Mouse (Mus musculus) intestine, postnatal 0 days (tissue): ENCODE measurements around the gene Mettl7a1. TPM values are rescaled to one million over a fixed set of nuclear protein-coding genes. Genes with fewer than 3 reads are reported as not detected.
"Not testable (repeated sequence)": the region's sequence is repeated elsewhere in the genome, so short reads cannot be mapped to it uniquely, and the experiment has no call there.

Experiments
- ATAC-seq: fragments of 200-750 bp; cut with Nextera tagmentation; 2 replicates; pipeline ENCODE4 v1.8.0; 2017; ENCODE audit warnings: mild to moderate bottlenecking, moderate TSS enrichment, moderate library complexity
- H3K27ac ChIP-seq: fragments of 300-500 bp; sonication (generic); 2 replicates; pipeline ENCODE4 v1.5.1; 2014; ENCODE audit warnings: mild to moderate bottlenecking, low read depth, low read length, moderate library complexity
- H3K27me3 ChIP-seq: fragments of 300-500 bp; sonication (generic); replicated peaks from 2 replicates; pipeline ENCODE4 v1.6.1; 2014; ENCODE audit warnings: low read length, mixed read lengths; ENCODE audit not compliant: control insufficient read depth, insufficient read depth
- H3K36me3 ChIP-seq: fragments of 300-500 bp; sonication (generic); 2 replicates; pipeline ENCODE4 v1.6.1; 2014; ENCODE audit warnings: mild to moderate bottlenecking, moderate library complexity; ENCODE audit not compliant: control insufficient read depth, insufficient read depth
- H3K4me1 ChIP-seq: fragments of 300-500 bp; sonication (generic); replicated peaks from 2 replicates; pipeline ENCODE4 v1.6.1; 2014; ENCODE audit warnings: antibody characterized with exemption, low read length, mixed read lengths; ENCODE audit not compliant: control insufficient read depth, insufficient read depth
- H3K4me2 ChIP-seq: fragments of 300-500 bp; sonication (generic); replicated peaks from 2 replicates; pipeline ENCODE4 v1.6.1; 2014; ENCODE audit warnings: low read depth, mild to moderate bottlenecking, moderate library complexity
- H3K4me3 ChIP-seq: fragments of 300-500 bp; sonication (generic); 2 replicates; pipeline ENCODE4 v1.5.1; 2014; ENCODE audit warnings: low read depth, low read length
- H3K9ac ChIP-seq: fragments of 300-500 bp; sonication (generic); 2 replicates; pipeline ENCODE4 v1.6.1; 2014; ENCODE audit warnings: mild to moderate bottlenecking, low read depth, low read length
- H3K9me3 ChIP-seq: fragments of 300-500 bp; sonication (generic); 2 replicates; pipeline ENCODE4 v1.6.1; 2016; ENCODE audit warnings: mixed run types; ENCODE audit not compliant: control insufficient read depth
- CTCF ChIP-seq: sonication (generic); IDR thresholded peaks from 2 replicates; pipeline ENCODE4 v1.5.1; 2016; ENCODE audit warnings: low read depth, mild to moderate bottlenecking, control low read depth, antibody characterized with exemption, moderate library complexity
- WGBS: fragments of 180-500 bp; shearing (Covaris S2); extraction: QIAGEN DNeasy Blood & Tissue Kit; methylation state at CpG from one replicate; pipeline ENCODE4 v1.1.7; 2014; 5-methylcytosine and 5-hydroxymethylcytosine counted together
- polyA plus RNA-seq: library from polyadenylated mRNA; unstranded; fragments of >200 nt; fragmentation: Nextera tagmentation; extraction: Ambion mirVana; gene quantifications from 2 replicates; pipeline ENCODE4 v1.2.1, GENCODE M21; 2015

The Mettl7a1 gene
- polyA plus RNA-seq, 1 experiment from 2014 or later, result 6.8 TPM

- H3K9ac ChIP-seq, result no peak overlapping the region
- ATAC-seq, result no peak
- H3K27me3 ChIP-seq, result no peaks in the 10 kb centered on the region
- WGBS, result 37% methylated on average over 4 of the region's 4 CpGs
- H3K27ac ChIP-seq, result no peak overlapping the region
- no peaks in the 10 kb centered on the region for H3K9me3 ChIP-seq
- H3K4me3 ChIP-seq, result no peak overlapping the region
- H3K36me3 ChIP-seq, result peaks cover 19% of the 10 kb centered on the region
- H3K4me2 ChIP-seq, result no peak overlapping the region
- no peaks in the 10 kb centered on the region for H3K4me1 ChIP-seq
- TF ChIP-seq CTCF, result peak; percentile 67
Measured at GRCm38 (mm10) chr15:100263246-100263905, 40.6 kb upstream of the Mettl7a1 start.

DNA sequence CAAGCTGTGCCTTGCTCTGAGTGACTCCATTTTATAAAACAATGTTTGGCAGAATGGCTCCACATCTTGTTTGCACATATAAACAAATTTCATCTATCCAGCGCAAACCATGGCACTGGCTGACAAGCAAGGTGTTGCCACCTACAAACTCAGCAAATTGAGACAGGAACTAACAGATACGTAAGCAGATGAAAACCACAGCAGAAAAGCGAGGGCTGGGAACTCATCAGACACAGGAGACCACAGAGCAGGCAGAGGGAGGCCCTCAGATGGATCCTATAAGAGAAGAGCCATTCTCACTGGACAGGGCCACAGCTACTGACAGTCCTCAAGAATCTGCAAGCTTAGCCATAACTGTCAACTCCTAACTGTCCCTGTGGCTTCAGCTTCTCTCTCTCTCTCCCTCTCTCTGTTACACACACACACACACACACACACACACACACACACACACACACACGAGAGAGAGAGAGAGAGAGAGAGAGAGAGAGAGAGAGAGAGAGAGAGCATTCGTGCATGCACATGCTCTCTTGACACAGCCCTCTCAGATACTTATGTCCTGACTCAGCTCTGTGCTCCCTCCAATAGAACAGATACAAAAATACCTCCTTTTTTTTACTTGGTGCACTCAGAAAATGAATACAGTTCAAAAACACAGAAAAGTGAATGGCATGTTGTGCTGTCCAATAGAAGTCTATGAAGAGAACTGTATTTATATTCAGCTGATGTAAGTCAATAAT lies 38.2 kb upstream of the Mettl7a1 start:
- no peak for ATAC-seq
- Histone ChIP-seq H3K4me3 (no peak overlapping the region), H3K27me3 (no peaks in the 10 kb centered on the region), H3K27ac (no peak overlapping the region), H3K9me3 (no peaks in the 10 kb centered on the region), H3K4me2 (no peak overlapping the region), H3K4me1 (no peaks in the 10 kb centered on the region), H3K36me3 (peaks cover 8% of the 10 kb centered on the region; the same call in 1 of the 2 replicates), H3K9ac (no peak overlapping the region)
- TF ChIP-seq CTCF, result no peak
- 84% methylated on average over 5 of the region's 5 CpGs for WGBS

GRCm38 (mm10) chr15:100268916-100269315 lies 35.0 kb upstream of the Mettl7a1 start:
- H3K27me3 ChIP-seq, result no peaks in the 10 kb centered on the region
- no peak overlapping the region for H3K4me2 ChIP-seq
- no peaks in the 10 kb centered on the region for H3K36me3 ChIP-seq
- 74% methylated on average over 2 of the region's 2 CpGs for WGBS
- H3K9me3 ChIP-seq, result no peaks in the 10 kb centered on the region
- no peak for TF ChIP-seq CTCF
- H3K9ac ChIP-seq, result no peak overlapping the region
- no peak overlapping the region for H3K4me3 ChIP-seq
- H3K4me1 ChIP-seq, result no peaks in the 10 kb centered on the region
- ATAC-seq, result no peak
- no peak overlapping the region for H3K27ac ChIP-seq

- no peak for TF ChIP-seq CTCF
Measured at GRCm38 (mm10) chr15:100269776-100270175, 34.2 kb upstream of the Mettl7a1 start.

DNA sequence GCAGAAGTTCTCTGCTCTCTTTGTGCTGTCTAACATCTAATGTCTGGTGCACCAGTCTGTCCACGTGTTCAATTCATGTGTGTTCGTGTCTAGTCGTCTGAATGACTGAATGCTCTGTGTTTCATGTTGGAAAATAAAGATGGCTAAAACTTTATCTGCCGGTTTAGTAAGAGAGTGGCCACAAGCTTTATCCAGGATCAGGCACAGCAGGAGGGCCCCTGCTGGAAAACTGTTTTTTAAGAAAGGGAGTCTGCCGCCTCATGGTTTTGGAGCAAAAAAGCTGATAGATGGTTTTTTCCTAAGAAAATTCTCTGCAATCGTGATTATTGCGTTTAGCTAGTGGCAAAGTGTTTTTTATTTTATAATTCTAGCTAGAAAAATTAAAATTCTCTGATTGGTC lies 33.3 kb upstream of the Mettl7a1 start:
- not testable (repeated sequence) for H3K4me1 ChIP-seq, H3K4me3 ChIP-seq, ATAC-seq, H3K27me3 ChIP-seq, H3K4me2 ChIP-seq, H3K9me3 ChIP-seq, H3K9ac ChIP-seq, H3K27ac ChIP-seq, H3K36me3 ChIP-seq
- WGBS, result 51% methylated on average over 7 of the region's 7 CpGs

More at GRCm38 (mm10) chr15:100269776-100270175, 34.2 kb upstream of the Mettl7a1 start:
- 22% methylated on average over 9 of the region's 9 CpGs for WGBS
- Histone ChIP-seq H3K4me2 (peak overlapping the region; percentile 30), H3K27me3 (no peaks in the 10 kb centered on the region), H3K4me1 (no peaks in the 10 kb centered on the region), H3K27ac (no peak overlapping the region), H3K9ac (no peak overlapping the region), H3K9me3 (no peaks in the 10 kb centered on the region), H3K4me3 (no peak overlapping the region), H3K36me3 (no peaks in the 10 kb centered on the region)
- ATAC-seq, result peak; percentile 49

DNA sequence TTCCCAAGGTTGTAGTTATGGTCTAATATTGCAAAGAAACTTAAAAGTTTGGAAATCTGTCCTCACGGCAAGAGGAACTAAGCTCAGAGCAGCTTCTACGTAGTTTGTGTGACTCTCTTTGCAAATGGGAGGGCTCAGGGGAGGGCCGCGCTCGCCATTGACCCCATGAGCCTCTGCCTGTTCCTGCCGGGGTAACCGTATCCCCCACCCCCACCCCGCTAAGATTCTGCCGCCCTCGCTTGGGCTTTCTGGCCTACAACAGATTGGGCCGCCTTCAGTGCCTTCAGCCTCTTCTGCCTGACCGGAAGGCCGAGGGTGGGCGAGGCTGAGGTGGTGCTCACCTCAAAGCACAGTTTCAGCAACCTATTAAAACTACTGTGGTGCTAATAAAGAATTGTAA lies 32.5 kb upstream of the Mettl7a1 start:
- Histone ChIP-seq H3K36me3 (no peaks in the 10 kb centered on the region), H3K4me2 (no peak overlapping the region), H3K4me1 (no peaks in the 10 kb centered on the region), H3K9me3 (no peaks in the 10 kb centered on the region), H3K4me3 (no peak overlapping the region), H3K9ac (no peak overlapping the region), H3K27me3 (no peaks in the 10 kb centered on the region), H3K27ac (no peak overlapping the region)
- no peak for ATAC-seq
- TF ChIP-seq CTCF, result no peak
- 82% methylated on average over 14 of the region's 14 CpGs for WGBS

- not testable (repeated sequence) for H3K9me3 ChIP-seq, H3K36me3 ChIP-seq, H3K4me1 ChIP-seq, H3K4me3 ChIP-seq, H3K9ac ChIP-seq, H3K4me2 ChIP-seq, H3K27ac ChIP-seq, H3K27me3 ChIP-seq, ATAC-seq
- 91% methylated on average over 4 of the region's 4 CpGs for WGBS
Measured at GRCm38 (mm10) chr15:100273791-100274308, 30.1 kb upstream of the Mettl7a1 start.
